Mouse (Mus musculus): ENCODE measurements around the gene Gm45837.

GRCm38 (mm10) chr7:101363914-101364313, 46.8 kb upstream of the Gm45837 start:
- TF ChIP-seq CTCF (IDR thresholded peaks at IDR 0.05; ENCODE audit: control insufficient read depth, insufficient read depth, insufficient replicate concordance, low read depth, low read length): no peak
- no peak for TF ChIP-seq POLR2A (IDR thresholded peaks at IDR 0.05; ENCODE audit: control insufficient read depth, low read depth, low read length)

Data from testis, adult 2 months (tissue).